Mouse (Mus musculus): ENCODE data around the gene Pald1.

The Pald1 gene

GRCm38 (mm10) chr10:61284309-61284708 lies 99.0 kb downstream of the Pald1 start:
- DNase-seq (ENCODE audit: low read depth, low spot score): no peak

GRCm38 (mm10) chr10:61281115-61281514 lies 102.2 kb downstream of the Pald1 start:
- no peak for DNase-seq (ENCODE audit: low read depth, low spot score)

GRCm38 (mm10) chr10:61277918-61278674 lies 105.2 kb downstream of the Pald1 start:
- peak; percentile 98 for DNase-seq (ENCODE audit: low read depth, low spot score)

- no peak for DNase-seq (ENCODE audit: low read depth, low spot score)
These were observed 106.3 kb downstream of the Pald1 start for GRCm38 (mm10) chr10:61277051-61277450.

- peak; percentile 90 for DNase-seq (ENCODE audit: low read depth, low spot score)
These were observed 107.6 kb downstream of the Pald1 start for GRCm38 (mm10) chr10:61275669-61276110.

- peak; percentile 94 for DNase-seq (ENCODE audit: low read depth, low spot score)
These were observed 108.8 kb downstream of the Pald1 start for GRCm38 (mm10) chr10:61274532-61274931.

GRCm38 (mm10) chr10:61273844-61274215 lies 109.5 kb downstream of the Pald1 start:
- DNase-seq (ENCODE audit: low read depth, low spot score): peak; percentile 56

- DNase-seq (ENCODE audit: low read depth, low spot score): peak; percentile 55
These were observed 110.1 kb downstream of the Pald1 start, which contains the start of gene Adamts14 for GRCm38 (mm10) chr10:61273081-61273843. TSS of gene Adamts14 (minus strand) at chr10:61273438.

- no peak for DNase-seq (ENCODE audit: low read depth, low spot score)
These were observed 110.7 kb downstream of the Pald1 start for GRCm38 (mm10) chr10:61272631-61273030.

GRCm38 (mm10) chr10:61272089-61272626 lies 111.2 kb downstream of the Pald1 start:
- peak; percentile 84 for DNase-seq (ENCODE audit: low read depth, low spot score)

Data from 3T3-L1 (cell line).